ENCODE assay signal across 8 mouse cellular contexts in the genomic region with DNA sequence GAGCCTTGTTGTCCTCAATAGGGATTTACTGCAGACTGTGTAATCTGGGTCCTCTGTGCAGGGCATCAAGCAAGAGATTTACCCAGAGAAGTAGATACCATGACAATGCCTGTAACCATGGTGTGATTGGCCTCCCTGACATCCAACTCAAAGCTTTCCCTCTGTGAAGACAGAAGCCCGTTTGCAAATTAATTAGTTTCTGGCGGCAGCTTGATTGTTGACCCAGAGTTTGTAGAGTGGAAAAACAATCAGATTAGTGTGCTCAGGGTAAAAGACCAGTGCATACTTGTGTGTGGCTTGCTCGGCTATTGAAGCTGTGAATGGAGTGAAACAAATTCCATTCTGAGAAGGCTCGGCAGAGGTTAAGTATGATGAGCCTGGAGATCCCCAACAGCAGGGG.
DNase-seq lines count a peak whose midpoint lies in the region; ATAC-seq lines count a peak whose summit lies in the region.

No protein-coding gene starts in this region.

- no peaks in the 10 kb centered on the region for H3K27me3 ChIP-seq in forebrain, embryonic 14.5 days (replicated peaks; ENCODE audit: control insufficient read depth, insufficient read depth, low read length)
- peaks cover 47% of the 10 kb centered on the region for H3K27me3 ChIP-seq in midbrain, embryonic 12.5 days

- no peak overlapping the region for H3K4me3 ChIP-seq in forebrain, embryonic 14.5 days (ENCODE audit: low read depth, low read length)
- H3K4me3 ChIP-seq in midbrain, embryonic 12.5 days, result no peak overlapping the region

- no peaks in the 10 kb centered on the region for H3K36me3 ChIP-seq in forebrain, embryonic 14.5 days (ENCODE audit: control insufficient read depth, insufficient read depth, low read length)
- no peaks in the 10 kb centered on the region for H3K36me3 ChIP-seq in midbrain, embryonic 12.5 days

- intact Hi-C loops in left cerebral cortex, postnatal 36 days (cut with DNase I), result no loop called here

- H3K27ac ChIP-seq in forebrain, embryonic 14.5 days (ENCODE audit: low read depth, low read length), result no peak overlapping the region
- H3K27ac ChIP-seq in midbrain, embryonic 12.5 days (replicated peaks), result no peak overlapping the region

- no peaks in the 10 kb centered on the region for H3K9me3 ChIP-seq in forebrain, embryonic 14.5 days (replicated peaks; ENCODE audit: control insufficient read depth, low read length)
- no peaks in the 10 kb centered on the region for H3K9me3 ChIP-seq in midbrain, embryonic 12.5 days

- WGBS in forebrain, embryonic 14.5 days, result 7% methylated on average over 4 of the region's 4 CpGs
- WGBS in midbrain, embryonic 12.5 days, result 2% methylated on average over 4 of the region's 4 CpGs

- H3K9ac ChIP-seq in forebrain, embryonic 14.5 days (ENCODE audit: low read length), result no peak overlapping the region
- no peak overlapping the region for H3K9ac ChIP-seq in midbrain, embryonic 12.5 days (replicated peaks)

- H3K4me2 ChIP-seq in forebrain, embryonic 14.5 days (ENCODE audit: low read length), result no peak overlapping the region
- H3K4me2 ChIP-seq in midbrain, embryonic 12.5 days (replicated peaks), result no peak overlapping the region

- ATAC-seq in cerebellum, adult (ENCODE audit: insufficient number of reproducible peaks, low FRiP score, low TSS enrichment), result peak; percentile 68; the same call in 1 of the 2 replicates
- peak; percentile 89 for ATAC-seq in forebrain, embryonic 14.5 days
- ATAC-seq in midbrain, embryonic 12.5 days (ENCODE audit: low FRiP score, low read depth), result peak; percentile 98
- ATAC-seq in megakaryocyte, adult 5-6 weeks (ENCODE audit: poor library complexity, severe bottlenecking), result no peak

- no peak for DNase-seq in cerebellum, postnatal 4 days (ENCODE audit: low spot score in 2 of 2)
- DNase-seq in R1 (ENCODE audit: low read depth, low spot score), result peak; percentile 10
- peak; percentile 80 for DNase-seq in forebrain, embryonic 14.5 days (ENCODE audit: low spot score)
- no peak for DNase-seq in urinary bladder, postnatal 14 days (ENCODE audit: low spot score)
- no peak for DNase-seq in left cerebral cortex, postnatal 36 days (ENCODE audit: low spot score in 2 of 2)

- peaks cover 5% of the 10 kb centered on the region; the same call in 1 of the 2 replicates for H3K4me1 ChIP-seq in forebrain, embryonic 14.5 days (ENCODE audit: control insufficient read depth, insufficient read depth, low read length)
- no peaks in the 10 kb centered on the region for H3K4me1 ChIP-seq in midbrain, embryonic 12.5 days

Comparison
In these comparisons a context has a peak if more than half of its experiments do, and no peak if none do; other contexts are left out.
1. DNase-seq: peak in R1 (single experiment) and forebrain, embryonic 14.5 days (single experiment); none in cerebellum, postnatal 4 days (0 of 2), urinary bladder, postnatal 14 days (single experiment) and left cerebral cortex, postnatal 36 days (0 of 2).